Mouse (Mus musculus): ENCODE measurements around the gene Vmn2r26. TPM values are rescaled to one million over a fixed set of nuclear protein-coding genes. Genes with fewer than 3 reads are reported as not detected.

Vmn2r26 gene
- not detected in 2 replicates for polyA plus RNA-seq (2021; fragmentation: Nextera tagmentation)
- long read RNA-seq, experiment 1 = 0 reads
- long read RNA-seq, experiment 2 = 0 reads

DNA sequence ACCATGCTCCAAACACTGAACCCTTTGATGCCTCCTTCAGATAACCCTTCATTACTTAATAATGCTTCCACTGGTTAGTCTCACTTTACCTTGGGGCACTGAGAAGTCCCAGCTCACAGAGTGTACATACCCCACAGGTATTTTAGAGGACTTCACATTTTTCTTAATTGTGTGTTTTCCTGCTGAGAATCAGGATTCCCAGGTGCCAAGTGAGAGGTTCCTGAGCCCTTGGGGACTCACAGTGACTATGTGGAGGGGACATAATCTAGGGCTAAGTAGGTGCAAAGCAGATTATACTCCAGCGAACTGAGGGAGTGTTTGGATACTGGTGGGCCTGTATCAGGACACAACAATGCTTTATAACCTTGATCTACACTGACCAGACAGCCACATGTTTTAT lies at the start of gene Vmn2r26:
TSS of gene Vmn2r26 (plus strand) at position 301 of the 400 bp plus-strand sequence.

Other genes with a start within 250 kb of the Vmn2r26 start
- gene Vmn2r24, start 245.7 kb upstream of the Vmn2r26 start, polyA plus RNA-seq (2021; fragmentation: Nextera tagmentation) = not detected in 2 replicates
- 0.01 TPM in 1 of 2 replicates, not detected in the other for gene Vmn2r25, start 171.1 kb upstream of the Vmn2r26 start, polyA plus RNA-seq (2021; fragmentation: Nextera tagmentation)
- gene Vmn2r27, start 207.3 kb downstream of the Vmn2r26 start, polyA plus RNA-seq (2021; fragmentation: Nextera tagmentation) = not detected in 2 replicates